Mouse (Mus musculus) gastrocnemius, postnatal 25 days (tissue): ENCODE data around the gene Magi1. TPM values are rescaled to one million over a fixed set of nuclear protein-coding genes. Genes with fewer than 3 reads are reported as not detected.

Source experiments
- DNase-seq: peaks from one replicate; pipeline ENCODE4 v3.0.0; 2022
- total RNA-seq, 2 experiments: library from RNA; stranded (reverse); gene quantifications; 1 replicate in 1 of 2; 2 replicates in 1 of 2; pipeline ENCODE4 v1.2.3; 2021

Magi1 gene
- total RNA-seq, 2 experiments from 2014 or later, result 3.5 to 3.9 TPM

- DNase-seq, result no peak
Measured at GRCm38 (mm10) chr6:94111833-94112232, 171.9 kb downstream of the Magi1 start.

GRCm38 (mm10) chr6:94107401-94108107 is 176.2 kb downstream of the Magi1 start:
- DNase-seq, result no peak

GRCm38 (mm10) chr6:94103581-94103980 is 180.1 kb downstream of the Magi1 start:
- no peak for DNase-seq

DNA sequence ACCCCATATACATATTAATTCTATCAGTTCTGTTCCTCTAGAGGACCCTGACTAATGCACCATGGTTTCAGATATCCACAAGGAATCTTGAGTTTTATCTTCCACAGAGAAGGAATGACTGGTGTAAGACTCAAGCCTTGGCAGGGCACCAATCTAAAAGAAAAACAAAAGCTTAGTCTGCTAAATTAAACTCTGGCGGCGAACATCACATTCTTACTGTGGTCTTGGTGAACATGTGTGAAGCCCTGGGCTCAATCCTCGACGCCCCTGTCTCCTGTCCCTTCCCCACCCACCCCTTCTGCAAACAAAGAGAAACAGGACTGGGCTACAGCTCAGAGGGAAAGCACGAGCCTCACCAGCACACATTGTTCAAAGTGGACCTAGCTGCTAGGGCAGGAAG is 182.5 kb downstream of the Magi1 start:
- DNase-seq, result no peak

DNA sequence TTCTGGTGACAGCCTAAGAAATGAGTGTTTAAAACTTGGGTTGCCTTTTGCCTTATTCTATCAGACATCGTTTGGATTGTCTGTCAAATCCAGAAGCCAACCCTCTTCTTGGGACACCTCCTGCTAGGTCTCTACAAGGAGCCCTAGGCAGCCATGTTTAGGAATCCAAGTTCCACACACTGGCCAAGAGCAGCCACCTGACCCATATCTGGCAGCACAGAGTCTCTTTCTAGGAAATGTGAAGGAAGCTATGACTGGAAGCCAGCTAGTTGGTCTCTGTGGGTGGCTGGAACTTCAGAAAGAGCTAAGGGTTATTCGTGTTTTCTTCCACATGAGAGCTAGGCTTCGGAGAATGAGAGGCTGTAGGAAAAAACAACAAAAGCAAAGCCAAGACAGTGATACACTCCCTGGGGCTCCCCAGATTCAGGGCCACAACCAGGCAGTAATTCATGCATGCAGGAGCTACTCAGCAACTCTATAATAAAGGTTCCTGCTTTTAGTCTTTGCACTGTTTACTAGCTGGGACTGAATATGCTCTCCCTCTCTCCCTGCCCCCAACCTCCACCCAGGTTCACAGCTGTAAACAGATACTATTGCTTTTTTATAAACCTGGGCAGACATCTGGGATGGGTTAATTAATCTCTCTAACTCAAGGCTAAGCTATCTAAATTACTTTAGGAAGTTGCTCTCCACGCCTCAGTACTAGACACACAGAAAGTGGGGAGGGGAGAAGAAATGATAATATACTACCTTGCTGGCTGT is 188.6 kb downstream of the Magi1 start:
- no peak for DNase-seq

GRCm38 (mm10) chr6:94092969-94093597 is 190.6 kb downstream of the Magi1 start:
- no peak for DNase-seq

DNA sequence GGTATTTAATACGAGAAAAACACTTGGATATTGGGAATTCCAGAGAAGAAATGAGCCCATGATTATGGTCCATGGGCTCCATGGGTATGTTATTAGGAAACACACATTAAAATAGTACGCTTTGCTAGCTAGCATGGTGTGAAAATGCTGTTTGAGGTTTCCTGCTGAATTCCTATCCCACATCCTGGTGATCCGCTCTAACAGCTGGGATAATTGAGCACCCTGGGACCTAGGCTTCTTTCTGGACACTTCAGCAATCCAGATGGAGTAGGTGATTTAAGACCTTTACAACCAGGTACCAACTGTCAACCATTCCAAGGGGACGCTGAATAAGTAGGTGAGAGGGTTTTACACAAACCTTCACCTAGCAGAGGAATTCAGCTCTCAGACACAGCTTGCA is 191.2 kb downstream of the Magi1 start:
- no peak for DNase-seq

GRCm38 (mm10) chr6:94086855-94087254 is 196.9 kb downstream of the Magi1 start:
- DNase-seq, result no peak

GRCm38 (mm10) chr6:94084752-94085151 is 199.0 kb downstream of the Magi1 start:
- no peak for DNase-seq

- no peak for DNase-seq
Measured at GRCm38 (mm10) chr6:94083459-94083858, 200.3 kb downstream of the Magi1 start.

- DNase-seq, result peak; percentile 21
Measured at GRCm38 (mm10) chr6:94080933-94081545, 202.7 kb downstream of the Magi1 start.

GRCm38 (mm10) chr6:94078934-94079333 is 204.8 kb downstream of the Magi1 start:
- no peak for DNase-seq

DNA sequence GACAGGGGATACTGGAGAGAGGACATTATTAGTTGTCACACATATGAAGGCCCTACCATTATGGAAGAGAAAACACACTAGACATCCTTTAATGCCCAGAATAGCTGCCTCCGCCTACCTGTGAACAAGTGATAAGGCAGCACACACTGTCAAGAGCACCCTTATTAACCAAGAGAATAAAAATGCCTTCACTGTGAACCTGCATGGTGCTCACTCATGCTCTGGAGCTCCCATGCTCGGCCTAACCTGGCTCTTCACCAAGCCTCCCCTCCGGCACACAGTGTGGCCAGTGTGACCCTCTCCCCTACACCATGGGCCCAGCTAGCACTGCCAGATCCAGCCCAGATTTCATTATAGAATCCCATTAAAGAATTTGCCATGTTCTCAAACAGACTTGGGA is 206.7 kb downstream of the Magi1 start:
- DNase-seq, result no peak

DNA sequence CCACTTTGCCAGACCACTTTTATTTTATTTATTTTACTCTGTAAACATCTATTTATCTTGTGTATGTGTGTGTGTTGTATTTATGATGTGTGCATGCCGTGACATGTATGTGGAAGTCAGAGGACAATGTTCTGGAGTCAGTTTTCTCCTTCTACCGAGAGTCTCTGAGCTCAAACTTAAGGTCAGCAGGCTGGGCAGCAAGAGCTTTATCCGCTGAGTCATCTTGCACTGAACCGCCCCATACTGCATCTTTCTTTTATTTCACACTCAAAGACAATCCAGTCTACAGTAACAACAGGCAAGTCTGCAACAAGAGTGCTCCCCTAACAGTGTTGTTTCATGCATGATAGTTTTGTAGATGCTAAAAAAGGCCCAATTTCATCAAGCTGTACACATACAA is 207.7 kb downstream of the Magi1 start:
- DNase-seq, result no peak

GRCm38 (mm10) chr6:94075228-94075627 is 208.5 kb downstream of the Magi1 start:
- DNase-seq, result no peak

GRCm38 (mm10) chr6:94071676-94072075 is 212.0 kb downstream of the Magi1 start:
- DNase-seq, result no peak

DNA sequence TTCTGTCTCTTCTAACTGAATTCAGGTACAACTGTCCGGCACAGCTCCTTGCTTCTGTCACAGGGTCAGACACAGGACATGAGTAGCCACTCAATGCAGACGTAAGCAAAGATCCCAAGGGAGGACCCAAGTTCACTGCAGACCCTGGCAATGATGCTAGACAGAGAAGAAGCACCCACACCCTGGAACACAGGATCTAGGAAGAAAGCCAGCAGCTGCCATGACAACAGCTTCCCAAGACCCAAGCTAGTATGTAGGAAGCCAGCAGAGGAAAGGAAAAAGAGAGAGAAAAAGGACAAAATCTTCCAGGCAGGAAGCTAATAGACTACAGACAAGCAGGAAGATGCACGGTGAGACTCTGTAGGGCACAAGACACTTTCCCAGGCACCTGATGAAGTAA is 213.0 kb downstream of the Magi1 start:
- DNase-seq, result no peak

DNA sequence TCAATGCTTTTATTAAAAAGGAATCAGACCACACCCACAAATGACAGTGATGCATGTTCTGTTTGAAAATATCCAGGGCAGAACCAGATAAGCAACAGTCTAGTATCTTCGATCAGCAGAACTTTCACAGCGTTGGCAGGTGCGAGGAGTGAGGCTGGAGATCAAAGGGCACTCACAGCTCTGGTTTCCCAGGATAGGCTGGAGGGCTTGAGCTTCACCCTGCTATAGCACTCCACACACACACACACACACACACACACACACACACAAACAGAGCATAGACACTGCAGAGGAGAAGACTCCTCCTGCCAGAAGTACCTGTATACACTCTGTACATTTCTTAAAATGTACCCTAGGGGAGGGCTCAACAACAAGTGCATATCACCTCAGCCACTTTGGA is 214.3 kb downstream of the Magi1 start:
- no peak for DNase-seq

DNA sequence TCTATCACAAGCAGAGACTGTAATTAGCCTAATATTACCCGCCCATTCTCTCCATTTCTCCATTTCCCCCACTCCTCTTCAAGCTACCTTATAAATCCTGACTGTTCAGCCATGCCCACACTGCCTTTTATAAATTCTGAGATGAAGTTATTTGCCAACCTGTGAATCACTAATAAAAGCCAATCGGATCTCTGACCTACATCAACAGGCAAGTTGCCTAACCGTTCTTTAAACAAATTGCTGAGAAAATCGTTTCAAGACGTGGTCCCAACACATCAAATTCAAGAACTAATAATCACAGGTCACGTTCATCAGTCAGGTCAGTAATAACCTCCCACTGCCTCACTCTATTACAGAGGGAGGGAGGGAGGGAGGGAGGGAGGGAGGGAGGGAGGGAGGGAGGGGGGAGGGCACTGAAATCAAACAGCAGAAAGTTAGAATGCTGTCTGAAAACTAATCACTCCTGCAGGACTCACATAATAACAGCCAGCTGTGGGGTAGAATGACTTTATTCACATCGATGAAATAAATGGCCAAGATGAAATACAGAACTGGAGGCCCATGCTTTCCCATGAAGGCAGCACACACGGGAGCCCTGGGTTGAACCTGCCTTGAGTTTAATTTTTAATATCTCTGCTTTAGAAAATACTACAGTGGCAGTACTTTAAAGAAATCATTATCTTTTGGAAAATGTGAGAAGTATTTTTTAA is 215.8 kb downstream of the Magi1 start:
- DNase-seq, result no peak

GRCm38 (mm10) chr6:94064832-94065231 is 218.9 kb downstream of the Magi1 start:
- no peak for DNase-seq

- no peak for DNase-seq
Measured at GRCm38 (mm10) chr6:94063542-94063941, 220.2 kb downstream of the Magi1 start.

DNA sequence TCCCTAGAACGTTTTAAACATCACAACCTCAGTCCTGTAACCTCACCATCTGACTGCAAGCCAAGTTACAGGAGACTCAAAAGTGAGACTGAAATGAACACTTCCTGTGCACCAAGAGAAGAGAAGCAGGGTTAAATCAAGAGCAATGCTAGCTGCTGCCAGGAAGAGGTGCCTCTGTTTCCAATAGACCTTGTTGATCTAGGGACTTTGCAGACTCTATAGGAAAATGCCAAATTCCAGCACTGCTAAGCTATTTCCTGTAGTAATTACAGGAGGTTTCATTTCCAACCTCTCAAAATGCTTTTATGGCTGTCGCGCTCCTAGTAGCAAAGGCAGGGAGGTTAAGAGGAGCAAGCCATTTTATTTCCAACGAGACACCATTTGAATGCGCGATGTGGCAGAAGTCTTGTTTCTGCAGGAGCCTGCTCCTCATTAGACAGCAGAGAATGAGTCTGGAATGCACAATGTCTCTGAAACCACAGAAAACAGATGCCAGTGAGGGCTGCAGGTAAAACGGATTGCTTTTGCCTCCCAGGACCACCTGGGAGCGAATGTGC is 222.2 kb downstream of the Magi1 start:
- no peak for DNase-seq
